Mouse (Mus musculus): Measurements from ENCODE around the gene 6820408C15Rik. TPM values are rescaled to one million over a fixed set of nuclear protein-coding genes. Genes with fewer than 3 reads are reported as not detected.

6820408C15Rik gene
- polyA plus RNA-seq (2012; rRNA removed): 2.8 and 3.4 TPM in 2 replicates

GRCm38 (mm10) chr2:152415287-152415686, at the start of gene 6820408C15Rik:
TSS of gene 6820408C15Rik (plus strand) at chr2:152415587.

GRCm38 (mm10) chr2:152376345-152376741, 39.0 kb upstream of the 6820408C15Rik start, which contains the start of gene Nrsn2:
TSS of gene Nrsn2 (minus strand) at chr2:152376638.

GRCm38 (mm10) chr2:152397680-152398435, 17.5 kb upstream of the 6820408C15Rik start, which contains the start of gene Sox12:
TSS of gene Sox12 (minus strand) at chr2:152398063.

GRCm38 (mm10) chr2:152414591-152415165, 709 bp upstream of the 6820408C15Rik start, which contains the start of gene Zcchc3:
TSS of gene Zcchc3 (minus strand) at chr2:152415027.

GRCm38 (mm10) chr2:152464570-152465150, 49.3 kb downstream of the 6820408C15Rik start, which contains the start of gene Defb23:
TSS of gene Defb23 (minus strand) at chr2:152464620.

GRCm38 (mm10) chr2:152476763-152477162, 61.4 kb downstream of the 6820408C15Rik start, which contains the start of gene Defb20:
TSS of gene Defb20 (plus strand) at chr2:152477063.

GRCm38 (mm10) chr2:152490038-152490437, 74.7 kb downstream of the 6820408C15Rik start, which contains the start of gene Defb22:
TSS of gene Defb22 (minus strand) at chr2:152490138.

Other genes with a start within 250 kb of the 6820408C15Rik start
- 91.5 and 92.2 TPM in 2 replicates for gene Csnk2a1, start 188.7 kb upstream of the 6820408C15Rik start, polyA plus RNA-seq (2012; rRNA removed)
- gene Tbc1d20, start 121.8 kb upstream of the 6820408C15Rik start, polyA plus RNA-seq (2012; rRNA removed): 35.3 and 36.4 TPM in 2 replicates
- gene Rbck1, start 82.9 kb upstream of the 6820408C15Rik start, polyA plus RNA-seq (2012; rRNA removed): 171 and 192 TPM in 2 replicates
- gene Trib3, start 71.6 kb upstream of the 6820408C15Rik start, polyA plus RNA-seq (2012; rRNA removed): 1.0 and 1.1 TPM in 2 replicates
- gene Nrsn2, start 38.9 kb upstream of the 6820408C15Rik start, polyA plus RNA-seq (2012; rRNA removed): 35.8 and 37.4 TPM in 2 replicates
- gene Sox12, start 17.5 kb upstream of the 6820408C15Rik start, polyA plus RNA-seq (2012; rRNA removed): 57.6 and 65.4 TPM in 2 replicates
- 11.4 and 11.5 TPM in 2 replicates for gene Zcchc3, start 560 bp upstream of the 6820408C15Rik start, polyA plus RNA-seq (2012; rRNA removed)
- not detected in 2 replicates for gene Defb23, start 49.0 kb downstream of the 6820408C15Rik start, polyA plus RNA-seq (2012; rRNA removed)
- gene Defb20, start 61.5 kb downstream of the 6820408C15Rik start, polyA plus RNA-seq (2012; rRNA removed): not detected in 2 replicates
- not detected in 2 replicates for gene Defb22, start 74.6 kb downstream of the 6820408C15Rik start, polyA plus RNA-seq (2012; rRNA removed)
- not detected in 2 replicates for gene Defb26, start 96.1 kb downstream of the 6820408C15Rik start, polyA plus RNA-seq (2012; rRNA removed)
- not detected in 2 replicates for gene Defb28, start 102.7 kb downstream of the 6820408C15Rik start, polyA plus RNA-seq (2012; rRNA removed)
- gene Defb29, start 124.5 kb downstream of the 6820408C15Rik start, polyA plus RNA-seq (2012; rRNA removed): not detected in 2 replicates
- not detected in 2 replicates for gene Gm17416, start 153.8 kb downstream of the 6820408C15Rik start, polyA plus RNA-seq (2012; rRNA removed)
- not detected in 2 replicates for gene Defb21, start 157.2 kb downstream of the 6820408C15Rik start, polyA plus RNA-seq (2012; rRNA removed)
- not detected in 2 replicates for gene Defb19, start 164.7 kb downstream of the 6820408C15Rik start, polyA plus RNA-seq (2012; rRNA removed)
- not detected in 2 replicates for gene Defb45, start 183.8 kb downstream of the 6820408C15Rik start, polyA plus RNA-seq (2012; rRNA removed)
- not detected in 2 replicates for gene Defb36, start 188.7 kb downstream of the 6820408C15Rik start, polyA plus RNA-seq (2012; rRNA removed)
- not detected in 2 replicates for gene Defb25, start 207.5 kb downstream of the 6820408C15Rik start, polyA plus RNA-seq (2012; rRNA removed)
- 0.43 and 0.80 TPM in 2 replicates for gene Rem1, start 211.4 kb downstream of the 6820408C15Rik start, polyA plus RNA-seq (2012; rRNA removed)

All from central nervous system, embryonic 18 days (tissue).